Mouse (Mus musculus): ENCODE data around the gene Ankrd27. TPM values are rescaled to one million over a fixed set of nuclear protein-coding genes. Genes with fewer than 3 reads are reported as not detected.

Ankrd27 gene
- polyA plus RNA-seq, 1 experiment from 2014 or later = 38.9 TPM

DNA sequence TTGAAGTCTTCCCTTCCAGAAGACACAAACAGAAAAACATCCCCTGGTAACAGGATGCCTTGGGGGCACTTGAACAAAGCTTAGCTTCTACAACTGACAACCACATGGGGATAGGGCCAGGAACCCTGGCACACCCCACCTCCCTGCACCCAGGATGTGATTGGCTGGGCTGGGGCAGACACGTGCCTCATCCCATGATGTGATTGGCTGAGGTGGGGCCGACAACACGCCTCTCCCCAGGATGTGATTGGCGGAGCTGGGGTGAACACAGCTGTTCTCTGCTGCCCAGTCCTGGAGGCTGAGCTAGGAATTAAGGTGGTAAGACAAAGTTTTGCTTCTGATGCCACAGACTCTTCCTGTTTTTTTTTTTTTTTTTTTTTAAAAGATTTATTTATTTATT is 92.9 kb downstream of the Ankrd27 start:
- ATAC-seq = no peak
- Histone ChIP-seq H3K4me3 (replicated peaks; ENCODE audit: low read length) (no peak overlapping the region), H3K9ac (replicated peaks; ENCODE audit: low read depth, low read length) (no peak overlapping the region), H3K4me1 (replicated peaks; ENCODE audit: control insufficient read depth, insufficient read depth, low read length) (peaks cover 7% of the 10 kb centered on the region), H3K36me3 (ENCODE audit: control insufficient read depth, insufficient read depth) (no peaks in the 10 kb centered on the region), H3K27me3 (replicated peaks; ENCODE audit: control insufficient read depth, insufficient read depth, low read length) (no peaks in the 10 kb centered on the region), H3K27ac (ENCODE audit: low read length) (no peak overlapping the region), H3K4me2 (ENCODE audit: low read length) (no peak overlapping the region), H3K9me3 (ENCODE audit: control insufficient read depth, low read length) (no peaks in the 10 kb centered on the region; the same call in 1 of the 2 replicates)
- WGBS = 85% methylated on average over 4 of the region's 4 CpGs

DNA sequence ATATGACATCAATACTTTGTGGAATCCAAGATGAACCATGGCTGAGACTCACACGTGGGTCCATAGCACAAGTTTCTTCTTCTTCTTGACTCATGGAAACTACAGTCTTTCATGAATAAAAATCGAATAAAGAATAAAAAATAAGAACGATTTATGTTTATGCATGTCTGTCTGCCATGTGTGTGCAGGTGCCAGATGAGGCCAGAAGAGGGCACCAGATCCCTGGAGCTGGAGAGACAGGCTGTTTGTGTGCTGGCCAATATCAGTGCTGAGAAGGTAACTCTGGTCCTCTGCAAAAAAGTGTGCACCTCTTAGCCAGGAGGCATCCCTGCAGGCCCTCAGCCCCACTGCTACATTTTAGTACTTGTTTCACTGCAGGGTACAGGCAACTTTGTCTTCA is 95.5 kb downstream of the Ankrd27 start:
- H3K9me3 ChIP-seq (ENCODE audit: control insufficient read depth, low read length) = no peaks in the 10 kb centered on the region; the same call in 1 of the 2 replicates
- no peak for ATAC-seq
- H3K27ac ChIP-seq (ENCODE audit: low read length) = no peak overlapping the region
- no peaks in the 10 kb centered on the region for H3K36me3 ChIP-seq (ENCODE audit: control insufficient read depth, insufficient read depth)
- H3K9ac ChIP-seq (replicated peaks; ENCODE audit: low read depth, low read length) = no peak overlapping the region
- H3K27me3 ChIP-seq (replicated peaks; ENCODE audit: control insufficient read depth, insufficient read depth, low read length) = no peaks in the 10 kb centered on the region
- H3K4me2 ChIP-seq (ENCODE audit: low read length) = no peak overlapping the region
- no peak overlapping the region for H3K4me3 ChIP-seq (replicated peaks; ENCODE audit: low read length)
- peaks cover 13% of the 10 kb centered on the region for H3K4me1 ChIP-seq (replicated peaks; ENCODE audit: control insufficient read depth, insufficient read depth, low read length)
- 85% methylated on average over 3 of the region's 3 CpGs for WGBS

DNA sequence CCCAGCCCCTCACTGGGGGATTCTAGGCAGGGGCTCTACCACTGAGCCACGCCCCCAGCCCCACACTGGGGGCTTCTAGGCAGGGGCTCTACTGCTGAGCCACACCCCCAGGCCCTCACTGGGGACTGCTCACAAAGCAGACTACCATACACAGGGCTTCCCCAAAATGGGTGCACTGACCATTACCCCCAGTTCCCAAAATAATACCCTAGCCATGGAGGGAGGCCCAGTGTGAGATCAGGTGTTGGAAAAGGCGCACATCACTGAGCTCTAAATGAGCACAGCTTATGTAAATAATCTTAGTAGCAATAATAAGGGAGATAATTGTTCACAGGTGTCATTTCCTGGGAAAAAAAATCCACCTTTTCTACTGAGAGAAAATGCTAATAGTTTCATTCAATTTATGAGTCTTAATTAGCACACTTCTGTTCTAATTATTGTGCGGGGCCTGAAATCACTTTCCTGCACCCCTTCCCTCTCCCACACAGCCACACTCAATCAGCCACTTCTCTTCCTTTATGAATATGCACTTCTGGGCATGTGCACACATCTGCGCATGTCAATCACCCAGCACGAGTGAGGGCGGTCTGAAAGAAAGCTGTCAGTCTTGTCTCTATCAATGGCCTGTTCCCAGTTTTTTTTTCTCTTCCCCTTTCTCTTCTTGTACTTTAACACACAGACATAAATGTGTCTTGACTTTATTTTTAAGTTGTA is 97.5 kb downstream of the Ankrd27 start:
- peaks cover 28% of the 10 kb centered on the region for H3K4me1 ChIP-seq (replicated peaks; ENCODE audit: control insufficient read depth, insufficient read depth, low read length)
- H3K9ac ChIP-seq (replicated peaks; ENCODE audit: low read depth, low read length) = no peak overlapping the region
- H3K27ac ChIP-seq (ENCODE audit: low read length) = peak overlapping the region; percentile 74
- peak overlapping the region; percentile 3 for H3K4me2 ChIP-seq (ENCODE audit: low read length)
- H3K4me3 ChIP-seq (replicated peaks; ENCODE audit: low read length) = no peak overlapping the region
- no peaks in the 10 kb centered on the region for H3K27me3 ChIP-seq (replicated peaks; ENCODE audit: control insufficient read depth, insufficient read depth, low read length)
- no peaks in the 10 kb centered on the region; the same call in 1 of the 2 replicates for H3K9me3 ChIP-seq (ENCODE audit: control insufficient read depth, low read length)
- H3K36me3 ChIP-seq (ENCODE audit: control insufficient read depth, insufficient read depth) = no peaks in the 10 kb centered on the region
- peak; percentile 82 for ATAC-seq
- 33% methylated on average over 6 of the region's 6 CpGs for WGBS

DNA sequence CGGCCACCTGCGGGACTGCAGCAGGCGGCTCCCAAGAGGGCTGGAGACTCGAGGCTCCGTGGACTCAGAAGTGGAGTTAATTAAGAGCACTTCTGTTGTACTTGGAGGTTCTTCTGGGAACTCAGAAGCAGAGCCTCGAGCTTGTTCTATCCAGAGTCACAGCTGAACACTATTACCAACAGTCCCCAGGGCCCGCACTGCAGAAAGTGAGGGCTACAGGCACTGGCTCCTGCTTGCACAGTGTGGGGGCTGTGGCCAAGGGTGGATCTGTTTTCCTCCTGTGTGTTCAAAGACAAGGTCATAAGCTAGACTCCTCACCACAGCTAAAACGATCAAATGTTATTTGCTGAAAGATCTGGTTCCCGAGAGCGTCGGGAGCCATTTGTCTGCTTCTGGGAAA is 100.2 kb downstream of the Ankrd27 start:
- no peak overlapping the region for H3K4me2 ChIP-seq (ENCODE audit: low read length)
- no peak for ATAC-seq
- no peak overlapping the region for H3K4me3 ChIP-seq (replicated peaks; ENCODE audit: low read length)
- H3K9me3 ChIP-seq (ENCODE audit: control insufficient read depth, low read length) = no peaks in the 10 kb centered on the region
- H3K4me1 ChIP-seq (replicated peaks; ENCODE audit: control insufficient read depth, insufficient read depth, low read length) = peaks cover 37% of the 10 kb centered on the region
- no peak overlapping the region for H3K9ac ChIP-seq (replicated peaks; ENCODE audit: low read depth, low read length)
- no peaks in the 10 kb centered on the region for H3K27me3 ChIP-seq (replicated peaks; ENCODE audit: control insufficient read depth, insufficient read depth, low read length)
- H3K27ac ChIP-seq (ENCODE audit: low read length) = no peak overlapping the region
- peaks cover 5% of the 10 kb centered on the region; the same call in 1 of the 2 replicates for H3K36me3 ChIP-seq (ENCODE audit: control insufficient read depth, insufficient read depth)
- 57% methylated on average over 11 of the region's 11 CpGs for WGBS

DNA sequence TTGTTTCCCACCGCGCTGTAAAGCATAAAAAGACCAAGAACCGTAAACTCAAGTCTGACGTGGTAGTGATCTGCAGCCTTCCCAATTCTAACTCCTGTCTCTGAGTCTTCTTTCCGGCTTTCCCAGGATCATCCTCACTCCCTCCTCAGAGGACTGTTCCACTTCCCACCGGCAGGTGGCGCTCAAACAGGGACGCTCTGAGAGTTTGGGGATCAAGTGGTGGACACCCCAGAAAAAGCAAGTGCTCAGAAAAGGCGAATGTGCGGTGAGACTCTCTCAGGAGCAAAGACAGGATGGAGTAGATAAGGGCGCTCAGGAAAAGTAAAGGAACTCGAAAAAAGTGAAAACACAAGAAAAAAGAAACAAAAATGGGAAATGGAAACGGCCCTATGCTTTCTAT is 100.7 kb downstream of the Ankrd27 start:
- no peaks in the 10 kb centered on the region for H3K9me3 ChIP-seq (ENCODE audit: control insufficient read depth, low read length)
- H3K4me2 ChIP-seq (ENCODE audit: low read length) = no peak overlapping the region
- H3K4me3 ChIP-seq (replicated peaks; ENCODE audit: low read length) = no peak overlapping the region
- no peak overlapping the region for H3K9ac ChIP-seq (replicated peaks; ENCODE audit: low read depth, low read length)
- H3K27me3 ChIP-seq (replicated peaks; ENCODE audit: control insufficient read depth, insufficient read depth, low read length) = no peaks in the 10 kb centered on the region
- no peak overlapping the region for H3K27ac ChIP-seq (ENCODE audit: low read length)
- no peak for ATAC-seq
- peaks cover 37% of the 10 kb centered on the region for H3K4me1 ChIP-seq (replicated peaks; ENCODE audit: control insufficient read depth, insufficient read depth, low read length)
- 28% methylated on average over 13 of the region's 13 CpGs for WGBS
- H3K36me3 ChIP-seq (ENCODE audit: control insufficient read depth, insufficient read depth) = peaks cover 5% of the 10 kb centered on the region; the same call in 1 of the 2 replicates

DNA sequence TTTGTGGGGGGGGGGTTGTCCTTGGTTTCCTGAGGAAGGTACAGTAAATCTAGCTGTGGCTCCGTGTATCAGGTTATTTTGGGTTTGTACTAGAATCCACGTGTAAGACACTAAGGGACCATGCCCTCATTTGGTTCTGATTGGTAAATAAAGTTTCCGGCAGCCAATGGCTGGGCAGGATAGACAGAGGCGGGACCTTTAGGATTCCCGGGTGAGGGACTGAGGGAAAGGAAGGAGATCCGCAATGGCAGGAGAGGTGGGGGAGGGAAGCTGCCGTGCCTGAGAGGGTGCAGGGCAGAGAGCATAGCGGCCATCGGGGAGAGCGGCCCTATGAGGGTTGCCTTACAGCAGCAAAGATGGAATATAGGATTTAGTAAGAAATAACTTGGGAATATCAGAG is 101.2 kb downstream of the Ankrd27 start:
- no peak for ATAC-seq
- WGBS = 28% methylated on average over 10 of the region's 10 CpGs

DNA sequence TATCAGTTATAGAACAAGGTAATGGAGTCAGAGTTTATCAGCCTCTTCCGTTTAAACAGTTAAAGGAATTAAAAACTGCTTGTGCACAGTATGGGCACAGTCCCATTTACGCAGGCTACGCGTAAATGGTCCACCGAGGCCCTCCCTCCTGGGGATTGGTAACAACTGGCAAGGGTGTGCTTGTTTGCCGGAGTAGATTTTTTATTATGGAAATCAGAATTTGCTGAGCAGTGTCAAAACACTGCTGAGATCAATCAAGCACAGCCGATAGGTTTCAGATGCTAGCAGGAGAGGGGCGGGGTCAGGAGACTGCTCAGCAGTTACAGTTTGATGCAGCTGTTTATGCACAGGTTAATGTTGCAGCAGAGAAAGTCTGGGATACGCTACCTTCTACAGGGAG is 102.2 kb downstream of the Ankrd27 start:
- 12% methylated on average over 9 of the region's 9 CpGs for WGBS
- Histone ChIP-seq H3K4me2 (ENCODE audit: low read length) (no peak overlapping the region), H3K9ac (replicated peaks; ENCODE audit: low read depth, low read length) (no peak overlapping the region), H3K9me3 (ENCODE audit: control insufficient read depth, low read length) (no peaks in the 10 kb centered on the region), H3K4me3 (replicated peaks; ENCODE audit: low read length) (no peak overlapping the region), H3K4me1 (replicated peaks; ENCODE audit: control insufficient read depth, insufficient read depth, low read length) (peaks cover 45% of the 10 kb centered on the region), H3K27ac (ENCODE audit: low read length) (no peak overlapping the region), H3K36me3 (ENCODE audit: control insufficient read depth, insufficient read depth) (peaks cover 5% of the 10 kb centered on the region; the same call in 1 of the 2 replicates), H3K27me3 (replicated peaks; ENCODE audit: control insufficient read depth, insufficient read depth, low read length) (no peaks in the 10 kb centered on the region)
- ATAC-seq = no peak

More for the DNA sequence above, 101.2 kb downstream of the Ankrd27 start:
- no peaks in the 10 kb centered on the region for H3K9me3 ChIP-seq (ENCODE audit: control insufficient read depth, low read length)
- H3K4me3 ChIP-seq (replicated peaks; ENCODE audit: low read length) = no peak overlapping the region
- H3K4me2 ChIP-seq (ENCODE audit: low read length) = no peak overlapping the region
- H3K27ac ChIP-seq (ENCODE audit: low read length) = no peak overlapping the region; the same call in 1 of the 2 replicates
- peaks cover 41% of the 10 kb centered on the region for H3K4me1 ChIP-seq (replicated peaks; ENCODE audit: control insufficient read depth, insufficient read depth, low read length)
- no peak overlapping the region for H3K9ac ChIP-seq (replicated peaks; ENCODE audit: low read depth, low read length)
- peaks cover 5% of the 10 kb centered on the region; the same call in 1 of the 2 replicates for H3K36me3 ChIP-seq (ENCODE audit: control insufficient read depth, insufficient read depth)
- H3K27me3 ChIP-seq (replicated peaks; ENCODE audit: control insufficient read depth, insufficient read depth, low read length) = no peaks in the 10 kb centered on the region

Other genes with a start within 250 kb of the Ankrd27 start
- gene Faap24, start 189.4 kb upstream of the Ankrd27 start, polyA plus RNA-seq (2015; fragmentation: Nextera tagmentation; extraction: Ambion mirVana) = 21.5 and 22.0 TPM in 2 replicates
- gene Cep89, start 189.2 kb upstream of the Ankrd27 start, polyA plus RNA-seq (2015; fragmentation: Nextera tagmentation; extraction: Ambion mirVana) = 36.0 and 45.7 TPM in 2 replicates
- 0.11 TPM in 1 of 2 replicates, not detected in the other for gene Slc7a9, start 137.4 kb upstream of the Ankrd27 start, polyA plus RNA-seq (2015; fragmentation: Nextera tagmentation; extraction: Ambion mirVana)
- 0.60 and 0.84 TPM in 2 replicates for gene Tdrd12, start 48.5 kb upstream of the Ankrd27 start, polyA plus RNA-seq (2015; fragmentation: Nextera tagmentation; extraction: Ambion mirVana)
- gene Nudt19, start 29.9 kb upstream of the Ankrd27 start, polyA plus RNA-seq (2015; fragmentation: Nextera tagmentation; extraction: Ambion mirVana) = 111 and 123 TPM in 2 replicates
- gene Rgs9bp, start 662 bp upstream of the Ankrd27 start, polyA plus RNA-seq (2015; fragmentation: Nextera tagmentation; extraction: Ambion mirVana) = 0.11 and 0.22 TPM in 2 replicates
- gene Pdcd5, start 61.3 kb downstream of the Ankrd27 start, polyA plus RNA-seq (2015; fragmentation: Nextera tagmentation; extraction: Ambion mirVana) = 200 and 235 TPM in 2 replicates
- gene Dpy19l3, start 168.2 kb downstream of the Ankrd27 start, polyA plus RNA-seq (2015; fragmentation: Nextera tagmentation; extraction: Ambion mirVana) = 45.0 and 56.0 TPM in 2 replicates
- gene Zfp507, start 216.8 kb downstream of the Ankrd27 start, polyA plus RNA-seq (2015; fragmentation: Nextera tagmentation; extraction: Ambion mirVana) = 18.5 and 18.8 TPM in 2 replicates